Mouse (Mus musculus) stomach, embryonic 16.5 days (tissue): ENCODE data around the gene Pcgf2. TPM values are rescaled to one million over a fixed set of nuclear protein-coding genes. Genes with fewer than 3 reads are reported as not detected.
"Not testable (repeated sequence)": the region's sequence is repeated elsewhere in the genome, so short reads cannot be mapped to it uniquely, and the experiment has no call there.

Experiments used
- ATAC-seq: fragments of 200-750 bp; cut with Nextera tagmentation; 2 replicates; pipeline ENCODE4 v1.8.0; 2017; ENCODE audit warnings: moderate number of reproducible peaks, moderate TSS enrichment; ENCODE audit not compliant: insufficient read depth, low FRiP score
- H3K27ac ChIP-seq: fragments of 300-500 bp; sonication (generic); 2 replicates; pipeline ENCODE4 v1.5.1; 2014; ENCODE audit warnings: low read length
- H3K27me3 ChIP-seq: fragments of 300-500 bp; sonication (generic); 2 replicates; pipeline ENCODE4 v1.6.1; 2014; ENCODE audit warnings: low read length, control low read depth, mixed read lengths; ENCODE audit not compliant: control insufficient read depth, insufficient read depth
- H3K36me3 ChIP-seq: fragments of 300-500 bp; sonication (generic); 2 replicates; pipeline ENCODE4 v1.6.1; 2014; ENCODE audit warnings: low read length; ENCODE audit not compliant: control insufficient read depth, insufficient read depth
- H3K4me1 ChIP-seq: fragments of 300-500 bp; sonication (generic); 2 replicates; pipeline ENCODE4 v1.6.1; 2014; ENCODE audit warnings: low read length, control low read depth, mixed read lengths; ENCODE audit not compliant: control insufficient read depth, insufficient read depth
- H3K4me2 ChIP-seq: fragments of 300-500 bp; sonication (generic); 2 replicates; pipeline ENCODE4 v1.6.1; 2014; ENCODE audit warnings: low read depth, low read length, mixed read lengths
- H3K4me3 ChIP-seq: fragments of 300-500 bp; sonication (generic); replicated peaks from 2 replicates; pipeline ENCODE4 v1.5.1; 2014; ENCODE audit warnings: mild to moderate bottlenecking, low read length
- H3K9ac ChIP-seq: fragments of 300-500 bp; sonication (generic); 2 replicates; pipeline ENCODE4 v1.6.1; 2014; ENCODE audit warnings: low read length
- H3K9me3 ChIP-seq: fragments of 300-500 bp; sonication (generic); replicated peaks from 2 replicates; pipeline ENCODE4 v1.6.1; 2016; ENCODE audit warnings: low read length, control low read depth; ENCODE audit not compliant: control insufficient read depth
- WGBS: fragments of 180-500 bp; shearing (Covaris S2); extraction: QIAGEN DNeasy Blood & Tissue Kit; methylation state at CpG from one replicate; pipeline ENCODE4 v1.1.7; 2014; 5-methylcytosine and 5-hydroxymethylcytosine counted together
- polyA plus RNA-seq: library from polyadenylated mRNA; unstranded; fragments of >200 nt; fragmentation: Nextera tagmentation; extraction: Ambion mirVana; gene quantifications from 2 replicates; pipeline ENCODE4 v1.2.1, GENCODE M21; 2015

Pcgf2 gene
- polyA plus RNA-seq, 1 experiment from 2014 or later = 8.9 TPM

GRCm38 (mm10) chr11:97661648-97662133 is 38.6 kb downstream of the Pcgf2 start:
- H3K9ac ChIP-seq = peak overlapping the region; percentile 92; the same call in 1 of the 2 replicates
- peak overlapping the region; percentile 94 for H3K27ac ChIP-seq
- ATAC-seq = no peak; the same call in 1 of the 2 replicates
- H3K4me3 ChIP-seq = peak overlapping the region; percentile 86
- H3K4me2 ChIP-seq = peak overlapping the region; percentile 94
- no peaks in the 10 kb centered on the region for H3K27me3 ChIP-seq
- peaks cover 10% of the 10 kb centered on the region for H3K36me3 ChIP-seq
- peaks cover 31% of the 10 kb centered on the region for H3K4me1 ChIP-seq
- under 1% methylated on average over 19 of the region's 20 CpGs for WGBS
- no peaks in the 10 kb centered on the region for H3K9me3 ChIP-seq

- Histone ChIP-seq H3K27me3 (no peaks in the 10 kb centered on the region), H3K9me3 (no peaks in the 10 kb centered on the region), H3K27ac (peak overlapping the region; percentile 94), H3K9ac (peak overlapping the region; percentile 95), H3K36me3 (peaks cover 3% of the 10 kb centered on the region), H3K4me2 (peak overlapping the region; percentile 94), H3K4me1 (peaks cover 31% of the 10 kb centered on the region), H3K4me3 (peak overlapping the region; percentile 86)
- ATAC-seq = no peak
- WGBS = 6% methylated on average over 27 of the region's 27 CpGs
These were observed 39.3 kb downstream of the Pcgf2 start for GRCm38 (mm10) chr11:97660734-97661647.

GRCm38 (mm10) chr11:97659990-97660714 is 40.1 kb downstream of the Pcgf2 start:
- peak overlapping the region; percentile 85 for H3K27ac ChIP-seq
- no peaks in the 10 kb centered on the region for H3K9me3 ChIP-seq
- no peaks in the 10 kb centered on the region for H3K36me3 ChIP-seq
- peak overlapping the region; percentile 94 for H3K4me2 ChIP-seq
- H3K27me3 ChIP-seq = no peaks in the 10 kb centered on the region
- H3K9ac ChIP-seq = peak overlapping the region; percentile 95
- peaks cover 31% of the 10 kb centered on the region for H3K4me1 ChIP-seq
- peak; percentile 90 for ATAC-seq
- peak overlapping the region; percentile 86 for H3K4me3 ChIP-seq
- under 1% methylated on average over 77 of the region's 78 CpGs for WGBS

- Histone ChIP-seq H3K9me3 (no peaks in the 10 kb centered on the region), H3K27me3 (no peaks in the 10 kb centered on the region), H3K4me3 (peak overlapping the region; percentile 86), H3K36me3 (no peaks in the 10 kb centered on the region), H3K27ac (peak overlapping the region; percentile 85), H3K4me2 (peak overlapping the region; percentile 94), H3K9ac (peak overlapping the region; percentile 95), H3K4me1 (peaks cover 27% of the 10 kb centered on the region)
- no peak for ATAC-seq
- whole genome bisulfite sequencing = 11% methylated on average over 13 of the region's 13 CpGs
These were observed 40.9 kb downstream of the Pcgf2 start for GRCm38 (mm10) chr11:97659267-97659989.

GRCm38 (mm10) chr11:97658751-97659266 is 41.5 kb downstream of the Pcgf2 start:
- peak overlapping the region; percentile 95 for H3K9ac ChIP-seq
- WGBS = 52% methylated on average over 11 of the region's 11 CpGs
- no peaks in the 10 kb centered on the region for H3K9me3 ChIP-seq
- no peak overlapping the region for H3K27ac ChIP-seq
- ATAC-seq = no peak
- H3K4me3 ChIP-seq = peak overlapping the region; percentile 86
- no peaks in the 10 kb centered on the region for H3K36me3 ChIP-seq
- peak overlapping the region; percentile 94 for H3K4me2 ChIP-seq
- peaks cover 27% of the 10 kb centered on the region for H3K4me1 ChIP-seq
- H3K27me3 ChIP-seq = no peaks in the 10 kb centered on the region

- WGBS = 93% methylated on average over 6 of the region's 6 CpGs
- H3K4me3 ChIP-seq, H3K27ac ChIP-seq, H3K9me3 ChIP-seq, H3K4me2 ChIP-seq, H3K36me3 ChIP-seq, ATAC-seq, H3K9ac ChIP-seq, H3K27me3 ChIP-seq: not testable (repeated sequence)
- H3K4me1 ChIP-seq = peaks cover 27% of the 10 kb centered on the region
These were observed 42.3 kb downstream of the Pcgf2 start for GRCm38 (mm10) chr11:97657967-97658366.

- no peak overlapping the region for H3K27ac ChIP-seq
- no peaks in the 10 kb centered on the region for H3K27me3 ChIP-seq
- H3K9me3 ChIP-seq = no peaks in the 10 kb centered on the region
- H3K4me1 ChIP-seq = peaks cover 23% of the 10 kb centered on the region
- no peak overlapping the region for H3K9ac ChIP-seq
- no peaks in the 10 kb centered on the region for H3K36me3 ChIP-seq
- H3K4me2 ChIP-seq = no peak overlapping the region
- no peak overlapping the region for H3K4me3 ChIP-seq
- no peak for ATAC-seq
- WGBS = 51% methylated on average over 4 of the region's 6 CpGs
These were observed 42.9 kb downstream of the Pcgf2 start for GRCm38 (mm10) chr11:97657184-97657945.

- Histone ChIP-seq H3K9me3 (no peaks in the 10 kb centered on the region), H3K27ac (no peak overlapping the region), H3K36me3 (no peaks in the 10 kb centered on the region), H3K4me2 (no peak overlapping the region), H3K4me1 (peaks cover 15% of the 10 kb centered on the region), H3K9ac (no peak overlapping the region), H3K27me3 (no peaks in the 10 kb centered on the region), H3K4me3 (no peak overlapping the region)
- 73% methylated on average over 14 of the region's 14 CpGs for WGBS
- no peak for ATAC-seq
These were observed 43.9 kb downstream of the Pcgf2 start for GRCm38 (mm10) chr11:97656269-97656971.
